Mouse (Mus musculus) CD4-positive, CD25-positive, alpha-beta regulatory T cell, adult 2 months (primary cell): ENCODE results near the gene Pdcd7.

Source experiments
- DNase-seq: peaks from one replicate; pipeline ENCODE4 v3.0.0-alpha.2; 2012; ENCODE audit warnings: low read depth, low spot score

Pdcd7 gene

DNA sequence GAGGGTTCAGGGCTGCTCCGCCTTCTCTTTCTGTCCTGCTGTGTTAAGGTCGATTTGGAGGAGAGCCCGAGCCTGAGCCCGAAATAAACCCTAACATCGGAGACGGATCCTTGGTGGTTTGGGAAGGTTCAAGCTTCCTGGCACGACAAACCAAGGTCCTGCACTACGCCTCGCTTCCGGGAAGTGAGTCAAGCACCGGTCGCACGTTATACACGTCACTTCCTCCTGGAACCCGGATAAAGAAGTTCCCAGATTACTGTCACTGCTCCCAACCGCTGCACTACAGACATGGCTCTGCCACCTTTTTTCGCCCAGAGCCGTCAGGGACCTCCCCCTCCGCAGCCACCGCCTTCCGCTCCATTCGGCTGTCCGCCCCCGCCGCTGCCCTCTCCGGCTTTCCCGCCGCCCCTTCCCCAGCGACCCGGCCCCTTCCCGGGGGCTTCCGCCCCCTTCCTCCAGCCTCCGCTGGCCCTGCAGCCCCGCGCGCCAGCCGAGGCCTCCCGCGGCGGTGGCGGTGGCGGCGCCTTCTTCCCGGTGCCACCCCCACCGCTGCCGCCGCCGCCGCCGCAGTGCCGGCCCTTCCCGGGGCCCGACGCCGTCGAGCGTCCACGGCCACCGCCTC, at the start of gene Pdcd7:
Gene Pdcd7, plus strand, starts transcription at position 251 of the 622 bp plus-strand sequence.
- DNase-seq: peak; percentile 95

DNA sequence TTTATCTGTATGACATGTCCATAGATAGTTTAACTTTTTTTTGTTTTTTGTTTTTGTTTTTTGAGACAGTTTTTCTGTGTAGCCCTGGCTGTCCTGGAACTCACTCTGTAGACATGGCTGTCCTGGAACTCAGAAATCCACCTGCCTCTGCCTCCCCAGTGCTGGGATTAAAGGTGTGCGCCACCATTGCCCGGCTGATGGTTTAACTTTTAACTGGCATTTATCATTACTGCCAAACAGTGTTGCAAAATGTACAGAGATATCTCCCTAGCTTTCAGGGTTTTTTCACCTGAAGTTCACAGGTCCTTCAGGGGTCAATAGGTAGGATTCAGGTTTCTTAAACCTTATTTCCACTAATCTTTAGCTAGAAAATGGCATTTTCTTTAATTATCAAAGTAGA, 48.8 kb upstream of the Pdcd7 start:
- DNase-seq: no peak

DNA sequence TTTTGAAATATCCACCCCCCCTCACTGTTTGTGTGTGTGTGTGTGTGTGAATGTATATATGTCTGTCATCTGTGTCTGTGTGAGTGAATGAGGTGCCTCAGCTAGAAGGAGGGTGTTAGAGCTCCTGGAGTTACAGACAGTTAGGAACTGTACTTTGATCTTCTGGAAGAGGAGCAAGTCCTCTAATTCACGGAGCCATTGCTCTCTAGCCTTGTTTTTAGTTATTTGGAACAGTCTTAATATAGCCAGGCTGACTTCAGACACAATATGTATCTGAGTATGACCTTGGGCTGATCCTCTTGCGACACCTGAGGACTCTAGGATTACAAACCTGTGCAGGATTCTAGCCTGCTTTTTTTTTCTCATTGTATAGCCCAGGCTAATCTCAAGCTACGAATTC, 47.1 kb upstream of the Pdcd7 start:
- no peak for DNase-seq

DNA sequence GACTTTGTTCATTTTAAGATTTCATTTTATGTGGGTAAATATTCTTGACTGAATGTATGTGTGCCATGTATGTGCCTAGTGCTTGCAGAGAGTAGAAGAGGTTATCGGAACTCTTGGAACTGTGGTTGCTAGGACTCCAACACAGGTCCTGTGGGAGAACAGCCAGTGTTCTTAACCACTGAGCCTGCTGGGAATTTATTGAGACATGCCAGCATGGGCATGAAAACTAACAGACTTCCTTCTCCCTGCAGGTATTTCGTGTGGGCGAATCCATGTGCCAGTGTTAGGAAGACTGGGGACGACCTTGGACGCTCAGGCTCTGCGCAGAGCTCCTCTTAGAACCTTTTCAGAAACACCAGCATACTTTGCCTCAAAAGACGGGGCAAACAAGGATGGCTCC, 46.3 kb upstream of the Pdcd7 start:
- DNase-seq: no peak

DNA sequence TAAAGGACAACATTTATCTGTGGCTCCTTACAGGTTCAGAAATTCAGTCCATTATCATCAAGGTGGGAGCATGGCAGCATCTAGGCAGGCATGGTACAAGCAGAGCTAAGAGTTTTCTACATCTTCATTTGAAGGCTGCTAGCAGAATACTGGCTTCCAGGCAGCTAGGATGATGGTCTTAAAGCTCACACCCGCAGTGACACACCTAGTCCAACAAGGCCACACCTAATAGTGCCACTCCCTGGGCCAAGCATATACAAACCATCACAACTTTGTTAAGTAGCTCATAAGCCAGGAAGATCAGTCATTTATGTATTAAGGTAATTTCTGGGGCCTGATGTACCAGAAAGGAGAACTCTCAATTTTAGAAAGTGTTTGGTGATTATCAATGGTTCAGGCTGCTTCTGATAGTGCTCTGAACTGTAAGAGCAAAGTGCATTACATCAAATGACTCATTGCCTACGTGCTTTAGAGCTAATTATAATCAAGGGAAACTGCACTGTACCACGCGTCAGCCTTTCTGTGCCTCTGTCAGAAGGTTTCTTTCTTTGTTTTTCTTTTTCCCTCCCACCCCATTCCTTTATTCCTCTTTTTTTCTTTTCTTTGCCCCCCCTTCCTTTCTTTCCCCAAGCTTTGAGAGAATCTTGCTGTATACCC, 43.4 kb upstream of the Pdcd7 start:
- DNase-seq: no peak

GRCm38 (mm10) chr9:65303586-65303985, 42.3 kb upstream of the Pdcd7 start:
- no peak for DNase-seq

DNA sequence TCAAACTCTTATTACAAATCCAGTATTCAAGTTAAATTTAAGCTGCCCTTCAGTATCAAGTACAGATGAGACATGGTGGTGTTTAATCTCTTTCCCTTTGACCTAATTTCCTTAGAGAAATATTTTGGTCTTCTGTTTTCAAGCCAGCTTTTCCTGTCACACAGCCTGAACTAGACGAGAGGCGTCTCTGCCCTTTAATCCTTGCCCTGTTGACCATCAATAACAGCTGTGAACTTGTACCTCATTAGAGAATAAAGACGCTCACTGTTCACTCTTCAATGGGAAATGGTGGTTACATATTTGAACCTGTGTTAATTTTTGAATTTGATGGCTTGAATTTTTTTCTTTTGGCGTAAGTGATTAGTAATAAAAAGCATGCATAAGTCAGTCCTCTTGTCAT, 41.6 kb upstream of the Pdcd7 start:
- DNase-seq: no peak

DNA sequence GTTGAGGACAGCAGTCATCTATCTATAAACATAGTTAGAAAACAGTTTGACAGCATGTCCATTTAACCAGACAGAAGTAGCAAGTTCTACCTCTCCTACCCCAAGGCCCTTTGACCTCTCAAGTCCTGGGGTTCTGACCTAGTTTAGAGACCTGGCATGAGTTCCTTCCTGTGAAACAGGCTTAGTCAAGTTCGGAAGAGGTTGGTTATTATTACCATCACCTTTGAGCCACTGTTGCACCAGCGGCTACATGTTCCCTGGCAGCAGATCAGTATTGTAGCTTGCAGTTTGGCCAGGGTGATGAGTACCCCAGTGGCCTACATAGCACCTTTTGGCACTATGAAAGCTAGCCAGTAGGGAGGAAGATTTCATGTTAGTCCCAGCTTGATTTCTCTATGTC, 39.2 kb upstream of the Pdcd7 start:
- DNase-seq: no peak

DNA sequence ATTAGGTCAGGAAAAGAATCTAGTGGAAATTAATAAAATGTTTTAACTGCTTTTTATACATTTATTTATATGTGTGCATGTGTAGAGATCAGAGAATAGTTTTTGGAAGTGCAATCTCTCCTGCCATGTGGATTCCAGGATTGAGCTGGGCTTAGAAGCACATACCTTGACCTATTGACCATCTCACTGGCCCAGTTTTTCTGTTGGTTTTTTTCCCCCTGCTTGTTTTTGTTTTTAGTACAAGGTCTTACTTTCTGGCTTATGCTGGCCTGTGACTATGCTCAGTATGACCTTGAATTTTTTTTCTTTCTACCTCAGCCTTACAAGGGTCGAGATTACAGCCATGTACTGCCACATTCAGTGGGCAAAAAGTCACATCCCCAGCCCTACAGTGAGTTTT, 37.9 kb upstream of the Pdcd7 start:
- DNase-seq: no peak

DNA sequence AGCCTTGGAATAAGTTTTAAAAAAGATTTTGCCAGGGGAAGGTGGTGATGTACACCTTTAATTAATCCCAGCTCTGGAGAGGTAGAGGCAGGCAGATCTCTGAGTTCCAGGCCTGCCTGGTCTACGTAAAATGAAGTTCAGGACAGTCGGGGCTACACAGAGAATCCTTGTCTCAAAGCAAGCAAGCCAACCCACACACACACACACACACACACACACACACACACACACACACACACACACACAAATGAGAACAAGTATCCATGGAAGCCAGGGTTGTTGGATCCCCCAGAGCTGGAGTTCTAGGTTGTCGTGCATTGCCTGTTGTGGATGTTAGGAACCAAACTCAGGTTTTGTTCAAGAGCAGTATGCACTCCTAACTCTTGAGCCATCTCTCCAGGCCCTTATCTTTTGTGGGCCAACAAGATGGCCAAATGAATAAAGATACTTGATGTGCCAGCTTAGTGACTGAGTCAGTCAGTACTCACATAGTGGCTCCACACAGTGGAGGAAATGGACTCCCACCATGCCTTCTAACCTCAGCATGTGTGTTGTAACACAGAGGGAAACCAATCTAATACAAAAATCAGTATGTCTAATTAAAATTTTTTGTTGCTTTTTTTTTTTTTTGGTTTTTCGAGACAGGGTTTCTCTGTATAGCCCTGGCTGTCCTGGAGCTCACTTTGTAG, 33.1 kb upstream of the Pdcd7 start:
- DNase-seq: peak; percentile 8

- no peak for DNase-seq
These were observed 32.1 kb upstream of the Pdcd7 start for GRCm38 (mm10) chr9:65313846-65314245.

GRCm38 (mm10) chr9:65322255-65322900, 23.5 kb upstream of the Pdcd7 start:
- DNase-seq: no peak

- DNase-seq: no peak
These were observed 19.9 kb upstream of the Pdcd7 start for GRCm38 (mm10) chr9:65325971-65326370.

- no peak for DNase-seq
These were observed 18.5 kb upstream of the Pdcd7 start for GRCm38 (mm10) chr9:65327371-65327770.

DNA sequence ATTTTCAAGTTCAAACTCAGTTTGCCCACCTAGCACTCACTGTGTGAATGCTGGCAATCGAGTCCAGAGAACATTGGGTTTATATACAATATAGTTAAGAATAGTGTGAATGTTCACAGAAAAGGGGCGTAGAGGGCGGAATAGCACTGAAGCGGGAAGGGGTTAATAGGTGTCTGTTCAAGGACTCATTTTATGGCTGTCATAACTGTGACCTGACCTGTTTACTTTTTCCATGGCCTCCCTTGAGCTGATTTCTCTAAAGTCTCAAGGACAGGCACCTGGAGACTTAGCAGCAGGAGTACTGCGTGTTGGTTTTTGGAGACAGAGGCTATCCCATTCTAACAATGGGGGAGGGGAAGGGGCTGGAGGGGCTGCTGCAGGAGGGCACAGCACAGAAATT, 11.9 kb upstream of the Pdcd7 start:
- no peak for DNase-seq

- no peak for DNase-seq
These were observed 6.8 kb upstream of the Pdcd7 start for GRCm38 (mm10) chr9:65339146-65339545.

DNA sequence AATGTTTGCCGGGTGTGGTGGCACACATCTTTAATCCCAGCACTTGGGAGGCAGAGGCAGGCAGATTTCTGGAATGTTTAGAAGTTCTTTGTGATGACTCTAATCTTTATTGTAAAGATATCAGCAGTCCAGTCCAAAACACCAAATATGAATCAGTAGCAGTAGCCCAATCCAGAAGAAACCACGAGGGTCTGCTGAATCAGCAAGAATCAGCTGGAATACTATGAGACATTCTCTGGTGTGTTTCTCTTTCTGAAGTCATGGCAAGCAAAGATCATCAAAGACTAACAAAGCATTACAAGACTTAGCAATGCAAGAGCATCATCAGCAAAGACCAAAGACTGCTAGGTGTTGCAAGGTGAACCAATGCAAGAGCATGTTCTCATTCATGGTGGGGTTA, 5.5 kb upstream of the Pdcd7 start:
- no peak for DNase-seq

GRCm38 (mm10) chr9:65345439-65345838, 465 bp upstream of the Pdcd7 start:
- DNase-seq: peak; percentile 11

GRCm38 (mm10) chr9:65346476-65347111, 690 bp downstream of the Pdcd7 start:
- DNase-seq: peak; percentile 70

- DNase-seq: no peak
These were observed 1.4 kb downstream of the Pdcd7 start for GRCm38 (mm10) chr9:65347112-65347850.

GRCm38 (mm10) chr9:65353251-65353650, 7.3 kb downstream of the Pdcd7 start:
- no peak for DNase-seq
